Mouse (Mus musculus) heart, adult 2 months (tissue): Measurements from ENCODE around the gene Slco1c1. TPM values are rescaled to one million over a fixed set of nuclear protein-coding genes. Genes with fewer than 3 reads are reported as not detected.
A peak's percentile ranks its signal among the peaks of the same experiment; 100 is the strongest.

Experiments
- DNase-seq, 2 experiments: peaks; one replicate each; pipeline ENCODE4 v3.0.0; 2021
- H3K27ac ChIP-seq: fragments of 200-600 bp; 2 replicates; pipeline ENCODE4 v1.8.1; 2022
- H3K27me3 ChIP-seq: fragments of 200-500 bp; 2 replicates; pipeline ENCODE4 v1.6.1; 2012; ENCODE audit warnings: mild to moderate bottlenecking, low read length, inconsistent platforms, mixed read lengths; ENCODE audit not compliant: control insufficient read depth, insufficient read depth
- H3K36me3 ChIP-seq: fragments of 200-500 bp; 2 replicates; pipeline ENCODE4 v1.6.1; 2012; ENCODE audit warnings: low read length, inconsistent platforms; ENCODE audit not compliant: control insufficient read depth, insufficient read depth
- H3K4me1 ChIP-seq: fragments of 200-500 bp; 2 replicates; pipeline ENCODE4 v1.6.1; 2011; ENCODE audit warnings: low read length; ENCODE audit not compliant: control insufficient read depth, insufficient read depth
- H3K4me3 ChIP-seq: fragments of 200-600 bp; 2 replicates; pipeline ENCODE4 v1.8.1; 2022
- H3K79me2 ChIP-seq: fragments of 200-500 bp; replicated peaks from 2 replicates; pipeline ENCODE4 v1.6.1; 2012; ENCODE audit warnings: mild to moderate bottlenecking, inconsistent platforms, low read length, moderate library complexity, mixed read lengths; ENCODE audit not compliant: control insufficient read depth, insufficient read depth
- H3K9ac ChIP-seq: fragments of 200-500 bp; 2 replicates; pipeline ENCODE4 v1.6.1; 2012; ENCODE audit warnings: low read depth, mild to moderate bottlenecking, control low read depth, inconsistent platforms, low read length, mixed read lengths
- CTCF ChIP-seq: fragments of 200-600 bp; IDR thresholded peaks from 2 replicates; pipeline ENCODE4 v1.8.1; 2022; ENCODE audit warnings: antibody characterized with exemption, mild to moderate bottlenecking, moderate library complexity
- EP300 ChIP-seq: fragments of 200-500 bp; IDR thresholded peaks from 2 replicates; pipeline ENCODE4 v1.6.1; 2011; ENCODE audit warnings: low read depth, low read length, control low read depth; ENCODE audit not compliant: insufficient read depth
- POLR2A ChIP-seq: fragments of 200-500 bp; IDR thresholded peaks from 2 replicates; pipeline ENCODE4 v1.6.1; 2011; ENCODE audit warnings: mild to moderate bottlenecking, low read depth, low read length, control low read depth; ENCODE audit not compliant: insufficient read depth
- WGBS: fragments of 180-500 bp; shearing (Covaris S2); methylation state at CpG from one replicate; pipeline ENCODE4 v1.1.7; 2018; 5-methylcytosine and 5-hydroxymethylcytosine counted together
- intact Hi-C: fragments of 180-260 bp; cut with DNase I; formaldehyde crosslinking; loops from one replicate; pipeline ENCODE4 v1.15.1; 2025
- polyA plus RNA-seq: library from polyadenylated mRNA; depleted of rRNA; stranded (reverse); fragments of >200 nt; gene quantifications from 2 replicates; pipeline ENCODE4 v1.2.3, GENCODE M21; 2012
- total RNA-seq, 2 experiments: library from RNA; stranded (reverse); gene quantifications; 2 replicates each; pipeline ENCODE4 v1.2.3; 2021

Gene Slco1c1
- total and polyA plus RNA-seq, 3 experiments: 0.14 to 0.23 (median 0.23) TPM

GRCm38 (mm10) chr6:141530865-141531264 lies 6.7 kb downstream of the Slco1c1 start:
- no peak for TF ChIP-seq POLR2A
- no peak for TF ChIP-seq EP300
- no peak for TF ChIP-seq CTCF
- H3K79me2 ChIP-seq: no peaks in the 10 kb centered on the region
- H3K4me1 ChIP-seq: no peaks in the 10 kb centered on the region
- no peak for DNase-seq
- H3K9ac ChIP-seq: no peak overlapping the region
- H3K4me3 ChIP-seq: no peak overlapping the region
- no peaks in the 10 kb centered on the region for H3K27me3 ChIP-seq
- 69% methylated on average over 6 of the region's 6 CpGs for WGBS
- intact Hi-C loops: no loop called here
- no peak overlapping the region for H3K27ac ChIP-seq
- H3K36me3 ChIP-seq: no peaks in the 10 kb centered on the region

DNA sequence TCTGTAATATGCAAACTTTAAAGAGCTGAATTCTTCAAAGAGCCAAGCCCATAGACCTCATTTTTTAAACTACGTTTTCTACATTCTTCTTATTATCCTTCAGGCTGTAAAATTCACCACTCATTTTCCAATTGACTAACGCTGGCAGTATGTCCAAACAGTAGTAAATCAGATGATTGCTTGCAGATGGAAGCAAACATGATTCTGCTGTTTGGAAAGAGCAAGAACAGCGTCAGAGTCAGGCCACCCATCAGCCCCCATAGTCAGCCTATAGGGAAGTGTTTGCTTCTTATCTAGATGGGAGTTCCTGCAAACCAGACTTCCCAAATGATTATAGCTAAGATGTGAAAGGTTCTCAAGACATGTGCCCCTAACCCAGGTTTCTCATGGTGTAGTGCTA lies 13.1 kb downstream of the Slco1c1 start:
- Histone ChIP-seq H3K4me3 (no peak overlapping the region), H3K79me2 (no peaks in the 10 kb centered on the region), H3K27ac (no peak overlapping the region), H3K27me3 (no peaks in the 10 kb centered on the region), H3K36me3 (no peaks in the 10 kb centered on the region), H3K4me1 (peaks cover 1% of the 10 kb centered on the region; the same call in 1 of the 2 replicates), H3K9ac (no peak overlapping the region)
- DNase-seq: no peak
- 56% methylated on average over 3 of the region's 3 CpGs for WGBS
- intact Hi-C loops: no loop called here
- TF ChIP-seq EP300: no peak
- no peak for TF ChIP-seq POLR2A
- TF ChIP-seq CTCF: no peak

DNA sequence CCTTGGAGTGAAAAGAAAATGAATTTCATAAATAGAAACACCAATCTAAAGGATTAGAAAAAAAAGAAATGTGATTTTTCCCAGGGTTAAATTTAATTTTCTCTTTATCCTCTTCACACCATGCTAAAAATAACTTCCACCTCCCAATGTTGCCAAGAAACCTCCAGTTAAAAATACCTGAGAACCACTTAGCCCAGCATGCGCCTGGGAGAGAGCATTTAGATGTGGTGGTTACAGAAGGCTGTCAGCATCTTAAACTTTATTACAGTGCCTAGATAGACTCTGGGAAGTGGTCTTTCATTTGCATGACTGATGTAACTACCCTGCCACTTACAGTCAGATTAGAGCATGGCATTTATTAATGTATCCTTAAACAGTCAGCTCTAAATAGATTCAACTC lies 17.0 kb downstream of the Slco1c1 start:
- Histone ChIP-seq H3K79me2 (no peaks in the 10 kb centered on the region), H3K36me3 (no peaks in the 10 kb centered on the region), H3K9ac (no peak overlapping the region), H3K4me1 (peaks cover 1% of the 10 kb centered on the region; the same call in 1 of the 2 replicates), H3K27me3 (no peaks in the 10 kb centered on the region), H3K27ac (peak overlapping the region; percentile 38), H3K4me3 (no peak overlapping the region)
- intact Hi-C loops: no loop called here
- no peak for TF ChIP-seq POLR2A
- TF ChIP-seq CTCF: no peak
- TF ChIP-seq EP300: no peak
- DNase-seq: peak in 1 of 2 experiments; percentile 16
- 65% methylated on average over 1 of the region's 1 CpGs for WGBS

DNA sequence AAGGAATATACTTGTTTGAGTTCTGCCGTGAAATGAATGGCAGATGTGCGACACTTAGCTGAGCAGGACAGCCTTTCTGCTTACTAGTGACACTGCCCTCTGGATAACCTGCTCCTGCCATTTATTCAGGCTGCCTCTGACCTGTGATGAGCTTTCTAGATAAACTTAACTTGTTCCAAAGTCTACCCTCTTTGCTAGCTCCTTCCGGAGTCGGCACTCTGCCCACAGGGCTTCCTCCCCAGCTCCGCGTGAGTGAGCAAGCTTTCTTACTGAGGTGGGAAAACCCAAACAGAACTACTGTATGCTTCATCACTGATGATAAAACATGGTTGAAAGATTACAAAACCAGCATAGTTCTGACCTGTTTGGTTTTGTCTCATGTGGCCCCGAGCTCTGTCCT lies 19.2 kb downstream of the Slco1c1 start:
- Histone ChIP-seq H3K4me1 (peaks cover 1% of the 10 kb centered on the region; the same call in 1 of the 2 replicates), H3K4me3 (no peak overlapping the region), H3K27me3 (no peaks in the 10 kb centered on the region), H3K36me3 (no peaks in the 10 kb centered on the region), H3K79me2 (no peaks in the 10 kb centered on the region), H3K27ac (no peak overlapping the region), H3K9ac (no peak overlapping the region)
- intact Hi-C loops: no loop called here
- 83% methylated on average over 7 of the region's 7 CpGs for WGBS
- no peak for DNase-seq
- TF ChIP-seq POLR2A (no peak), EP300 (no peak), CTCF (no peak)

DNA sequence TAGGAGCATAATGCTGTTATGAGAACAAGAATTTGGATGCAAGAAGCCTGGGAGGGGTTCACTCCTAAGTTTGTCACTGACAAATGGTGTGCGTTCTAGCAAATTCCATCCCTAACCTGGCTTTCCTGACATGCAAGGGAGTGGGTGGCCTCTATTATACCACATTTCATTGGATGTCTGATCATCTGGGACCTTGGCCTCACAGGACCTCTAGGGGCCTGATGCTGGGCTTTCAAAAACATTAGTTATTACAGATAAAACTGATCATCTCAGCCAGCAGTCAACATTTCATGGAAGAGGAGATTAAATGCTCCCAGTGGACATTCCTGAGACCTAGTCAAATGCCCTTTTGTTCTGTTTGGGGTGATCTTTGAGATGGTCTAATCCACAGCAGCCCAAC lies 34.0 kb downstream of the Slco1c1 start:
- Histone ChIP-seq H3K4me3 (no peak overlapping the region), H3K79me2 (no peaks in the 10 kb centered on the region), H3K36me3 (no peaks in the 10 kb centered on the region), H3K4me1 (no peaks in the 10 kb centered on the region), H3K27ac (no peak overlapping the region), H3K9ac (no peak overlapping the region), H3K27me3 (no peaks in the 10 kb centered on the region)
- no peak for TF ChIP-seq POLR2A
- no peak for TF ChIP-seq EP300
- no peak for TF ChIP-seq CTCF
- no peak for DNase-seq
- WGBS: 70% methylated on average over 1 of the region's 1 CpGs
- intact Hi-C loops: no loop called here

- Histone ChIP-seq H3K27me3 (no peaks in the 10 kb centered on the region), H3K9ac (no peak overlapping the region), H3K4me1 (no peaks in the 10 kb centered on the region), H3K4me3 (no peak overlapping the region), H3K36me3 (no peaks in the 10 kb centered on the region), H3K27ac (no peak overlapping the region), H3K79me2 (no peaks in the 10 kb centered on the region)
- 82% methylated on average over 2 of the region's 2 CpGs for WGBS
- intact Hi-C loops: no loop called here
- TF ChIP-seq POLR2A: no peak
- TF ChIP-seq EP300: no peak
- no peak for TF ChIP-seq CTCF
- DNase-seq: no peak
These were observed 43.2 kb downstream of the Slco1c1 start for GRCm38 (mm10) chr6:141567366-141567765.
